Mouse (Mus musculus): ENCODE results near the gene Lmf1. TPM values are rescaled to one million over a fixed set of nuclear protein-coding genes. Genes with fewer than 3 reads are reported as not detected.

The Lmf1 gene
- total and polyA plus RNA-seq, 3 experiments = 14.0 to 30.5 TPM; not detected in 1

GRCm38 (mm10) chr17:25595495-25595894 is 16.6 kb downstream of the Lmf1 start:
- no peak overlapping the region for H3K4me3 ChIP-seq (ENCODE audit: control insufficient read depth in 1 of 2, insufficient read depth in 1 of 2, low read depth in 2 of 2, low read length in 2 of 2)
- H3K27ac ChIP-seq (ENCODE audit: control insufficient read depth, low read depth, low read length) = no peak overlapping the region
- H3K9me3 ChIP-seq (replicated peaks; ENCODE audit: insufficient read depth, low read length) = no peaks in the 10 kb centered on the region
- no peak overlapping the region for H3K9ac ChIP-seq (ENCODE audit: control insufficient read depth, low read depth, low read length, poor library complexity, severe bottlenecking)
- H3K27me3 ChIP-seq (ENCODE audit: control insufficient read depth in 1 of 2, insufficient read depth in 2 of 2, low read length in 2 of 2) = no peaks in the 10 kb centered on the region
- no peak for DNase-seq (ENCODE audit: low read depth, low spot score)
- no peaks in the 10 kb centered on the region; a peak in 1 of 4 replicates for H3K36me3 ChIP-seq (ENCODE audit: control insufficient read depth in 1 of 2, insufficient read depth in 2 of 2, low read length in 2 of 2)
- H3K4me1 ChIP-seq (ENCODE audit: control insufficient read depth in 1 of 2, insufficient read depth in 2 of 2, low read length in 2 of 2) = no peaks in the 10 kb centered on the region
- H3K79me2 ChIP-seq (ENCODE audit: control insufficient read depth, insufficient read depth, low read length, poor library complexity) = no peaks in the 10 kb centered on the region
- TF ChIP-seq USF1 (IDR thresholded peaks at IDR 0.05; ENCODE audit: low read depth, low read length) (no peak), RAD21 (IDR thresholded peaks at IDR 0.05; ENCODE audit: low read depth, low read length) (no peak), GATA1 (IDR thresholded peaks at IDR 0.05; ENCODE audit: low read depth, low read length) (no peak), CTCF (IDR thresholded peaks at IDR 0.05 in 2 of 3, conservative IDR thresholded peaks at IDR 0.05 in 1 of 3; ENCODE audit: control insufficient read depth in 1 of 3, insufficient read depth in 1 of 3, low read depth in 2 of 3, low read length in 3 of 3, poor library complexity in 1 of 3, severe bottlenecking in 1 of 3) (no peak), SIN3A (IDR thresholded peaks at IDR 0.05; ENCODE audit: low read length) (no peak), SMC3 (IDR thresholded peaks at IDR 0.05; ENCODE audit: low read depth, low read length) (no peak), USF2 (IDR thresholded peaks at IDR 0.05; ENCODE audit: borderline replicate concordance in 1 of 2, insufficient read depth in 1 of 2, low read depth in 1 of 2, low read length in 2 of 2) (no peak), POLR2A (IDR thresholded peaks at IDR 0.05; ENCODE audit: control insufficient read depth in 1 of 2, insufficient read depth in 1 of 2, low read depth in 1 of 2, low read length in 2 of 2, poor library complexity in 1 of 2) (no peak), BHLHE40 (IDR thresholded peaks at IDR 0.05; ENCODE audit: borderline replicate concordance, low read depth, low read length) (no peak), TAL1 (IDR thresholded peaks at IDR 0.05; ENCODE audit: low read length) (no peak), RCOR1 (IDR thresholded peaks at IDR 0.05; ENCODE audit: low read depth, low read length) (no peak), ETS1 (IDR thresholded peaks at IDR 0.05; ENCODE audit: low read depth, low read length) (no peak), CHD2 (IDR thresholded peaks at IDR 0.05; ENCODE audit: low read length) (no peak), TCF12 (IDR thresholded peaks at IDR 0.05; ENCODE audit: low read depth, low read length) (no peak), ZC3H11A (IDR thresholded peaks at IDR 0.05; ENCODE audit: low read depth, low read length) (no peak), POLR2AphosphoS2 (IDR thresholded peaks at IDR 0.05; ENCODE audit: low read length) (no peak), ZNF384 (IDR thresholded peaks at IDR 0.05; ENCODE audit: low read depth, low read length) (no peak)

GRCm38 (mm10) chr17:25597537-25597936 is 18.7 kb downstream of the Lmf1 start:
- Histone ChIP-seq H3K9ac (ENCODE audit: control insufficient read depth, low read depth, low read length, poor library complexity, severe bottlenecking) (no peak overlapping the region), H3K79me2 (ENCODE audit: control insufficient read depth, insufficient read depth, low read length, poor library complexity) (no peaks in the 10 kb centered on the region), H3K9me3 (replicated peaks; ENCODE audit: insufficient read depth, low read length) (no peaks in the 10 kb centered on the region), H3K4me3 (ENCODE audit: control insufficient read depth in 1 of 2, insufficient read depth in 1 of 2, low read depth in 2 of 2, low read length in 2 of 2) (no peak overlapping the region), H3K36me3 (ENCODE audit: control insufficient read depth in 1 of 2, insufficient read depth in 2 of 2, low read length in 2 of 2) (no peaks in the 10 kb centered on the region), H3K27me3 (ENCODE audit: control insufficient read depth in 1 of 2, insufficient read depth in 2 of 2, low read length in 2 of 2) (no peaks in the 10 kb centered on the region), H3K4me1 (ENCODE audit: control insufficient read depth in 1 of 2, insufficient read depth in 2 of 2, low read length in 2 of 2) (no peaks in the 10 kb centered on the region), H3K27ac (ENCODE audit: control insufficient read depth, low read depth, low read length) (no peak overlapping the region)
- no peak for DNase-seq (ENCODE audit: low read depth, low spot score)
- no peak for TF ChIP-seq MAZ (IDR thresholded peaks at IDR 0.05; ENCODE audit: low read depth, low read length)
- TF ChIP-seq ZMIZ1 (IDR thresholded peaks at IDR 0.05; ENCODE audit: low read depth, low read length) = no peak
